21 mouse cellular contexts compared by ENCODE assay signal in the genomic region with DNA sequence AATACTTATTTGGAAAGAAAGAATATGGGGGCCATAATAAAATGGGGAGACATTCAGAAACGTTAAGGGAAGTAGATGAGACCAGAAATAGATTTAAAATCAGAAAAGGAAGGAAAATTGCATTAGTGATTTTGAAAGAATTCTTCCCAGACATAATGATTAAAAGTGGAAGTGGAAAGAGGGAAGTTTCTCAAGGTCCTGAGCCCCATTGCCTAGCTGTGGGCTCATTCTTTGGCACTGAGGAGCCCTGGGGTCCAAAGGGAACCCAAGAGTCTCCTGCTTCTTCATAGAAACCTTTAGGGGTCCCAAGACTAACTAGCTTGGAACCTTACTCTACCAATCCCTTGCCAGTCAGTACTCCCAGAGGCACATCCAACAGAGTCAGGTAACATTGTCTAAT. TPM values are rescaled to one million over a fixed set of nuclear protein-coding genes. Genes with fewer than 3 reads are reported as not detected.
A peak's percentile ranks its signal among the peaks of the same experiment; 100 is the strongest.
DNase-seq lines count a peak whose midpoint lies in the region; ATAC-seq and TF ChIP-seq lines count a peak whose summit lies in the region.
"Had no signal": no experiment of that assay in that cellular context is flagged by ENCODE, and none has a peak within 500 bp of the region (broad histone marks: within the 10 kb centered on the region; RNA-seq: fewer than 3 reads in every experiment).

No protein-coding gene starts in this region.

- 29% methylated on average over 1 of the region's 1 CpGs for WGBS in liver, adult 2 months
- 30% methylated on average over 1 of the region's 1 CpGs for WGBS in liver, embryonic 11.5 days

- DNase-seq in liver, adult 2 months (ENCODE audit: extremely low read depth, low read depth, low spot score), result no peak
- DNase-seq in liver, embryonic 11.5 days (ENCODE audit: low spot score), result no peak
- no peak for DNase-seq in gastrocnemius, adult 2 months
- DNase-seq in urinary bladder, postnatal 25 days (ENCODE audit: low spot score), result no peak
- DNase-seq in gastrocnemius, postnatal 36 days, result no peak
- DNase-seq: adrenal gland, postnatal 10 days; cerebellum, adult 11 months; cerebellum, adult 8-10 months; cerebellum, postnatal 14 days; gastrocnemius, postnatal 14 days; heart, adult 11 months; heart, postnatal 4 days had no signal

- no peak for TF ChIP-seq CTCF in liver, adult 2 months (IDR thresholded peaks at IDR 0.05; ENCODE audit: low read depth, low read length)
- TF ChIP-seq CTCF in bone marrow macrophage, adult 2 months (IDR thresholded peaks at IDR 0.05; ENCODE audit: low read depth, low read length), result no peak
- TF ChIP-seq CTCF in cortical plate, adult 2 months (IDR thresholded peaks at IDR 0.05; ENCODE audit: extremely low read depth, insufficient read depth, low read length), result no peak
- no peak for TF ChIP-seq CTCF in gastrocnemius, adult 2 months (IDR thresholded peaks at IDR 0.05)

- no peaks in the 10 kb centered on the region for H3K79me2 ChIP-seq in liver, adult 2 months (ENCODE audit: control insufficient read depth, insufficient read depth, low read length)

- intact Hi-C loops in gastrocnemius, adult 2 months (cut with DNase I), result no loop called here
- intact Hi-C loops in gastrocnemius, postnatal 36 days (cut with DNase I), result no loop called here

- no peak for ATAC-seq in liver, embryonic 11.5 days (replicated peaks; ENCODE audit: low FRiP score)
- ATAC-seq in megakaryocyte progenitor cell, adult 5-6 weeks (replicated peaks; ENCODE audit: poor library complexity), result peak; percentile 85
- ATAC-seq: forebrain, embryonic 16.5 days; hindbrain, embryonic 16.5 days had no signal

- no peaks in the 10 kb centered on the region for H3K36me3 ChIP-seq in liver, adult 2 months (ENCODE audit: control insufficient read depth, insufficient read depth, low read length)
- no peaks in the 10 kb centered on the region for H3K36me3 ChIP-seq in liver, embryonic 11.5 days (ENCODE audit: control insufficient read depth, insufficient read depth, low read length)
- H3K36me3 ChIP-seq: embryonic facial prominence, embryonic 13.5 days; forebrain, embryonic 12.5 days; heart, embryonic 13.5 days; hindbrain, embryonic 12.5 days had no signal

- no peak overlapping the region for H3K4me3 ChIP-seq in liver, adult 2 months (ENCODE audit: insufficient read depth, low read depth, low read length)
- H3K4me3 ChIP-seq in liver, embryonic 11.5 days (ENCODE audit: low read depth, low read length), result no peak overlapping the region
- no peak overlapping the region for H3K4me3 ChIP-seq in bone marrow macrophage, adult 2 months (ENCODE audit: insufficient read depth, low read length)
- no peak overlapping the region for H3K4me3 ChIP-seq in cortical plate, adult 2 months (ENCODE audit: insufficient read depth, low read length)
- H3K4me3 ChIP-seq in gastrocnemius, adult 2 months, result no peak overlapping the region
- H3K4me3 ChIP-seq: embryonic facial prominence, embryonic 13.5 days; forebrain, embryonic 12.5 days; heart, embryonic 13.5 days; hindbrain, embryonic 12.5 days had no signal

- no peak overlapping the region for H3K4me2 ChIP-seq in liver, embryonic 11.5 days
- H3K4me2 ChIP-seq: embryonic facial prominence, embryonic 13.5 days; forebrain, embryonic 12.5 days; heart, embryonic 13.5 days; hindbrain, embryonic 12.5 days had no signal

- H3K9ac ChIP-seq in liver, adult 2 months (ENCODE audit: low read depth, low read length), result no peak overlapping the region
- H3K9ac ChIP-seq in liver, embryonic 11.5 days (ENCODE audit: low read depth, low read length), result no peak overlapping the region
- H3K9ac ChIP-seq: embryonic facial prominence, embryonic 13.5 days; forebrain, embryonic 12.5 days; heart, embryonic 13.5 days; hindbrain, embryonic 12.5 days had no signal

- H3K27me3 ChIP-seq in liver, adult 2 months (ENCODE audit: control insufficient read depth, insufficient read depth, low read length), result no peaks in the 10 kb centered on the region
- H3K27me3 ChIP-seq in liver, embryonic 11.5 days (replicated peaks; ENCODE audit: control insufficient read depth, insufficient read depth, low read length), result no peaks in the 10 kb centered on the region
- H3K27me3 ChIP-seq: embryonic facial prominence, embryonic 13.5 days; forebrain, embryonic 12.5 days; heart, embryonic 13.5 days; hindbrain, embryonic 12.5 days had no signal

- H3K27ac ChIP-seq in liver, adult 2 months (replicated peaks; ENCODE audit: insufficient read depth, low read depth, low read length), result peak overlapping the region; percentile 57
- no peak overlapping the region for H3K27ac ChIP-seq in liver, embryonic 11.5 days (ENCODE audit: low read depth, low read length)
- H3K27ac ChIP-seq in bone marrow macrophage, adult 2 months (ENCODE audit: insufficient read depth, low read depth, low read length), result peak overlapping the region; percentile 96
- H3K27ac ChIP-seq in cortical plate, adult 2 months (ENCODE audit: insufficient read depth, low read length), result peak overlapping the region; percentile 46; the same call in 1 of the 2 replicates
- no peak overlapping the region for H3K27ac ChIP-seq in gastrocnemius, adult 2 months
- H3K27ac ChIP-seq: embryonic facial prominence, embryonic 13.5 days; forebrain, embryonic 12.5 days; heart, embryonic 13.5 days; hindbrain, embryonic 12.5 days had no signal

- H3K9me3 ChIP-seq in liver, embryonic 11.5 days (ENCODE audit: control insufficient read depth, low read length), result no peaks in the 10 kb centered on the region
- H3K9me3 ChIP-seq: embryonic facial prominence, embryonic 13.5 days; forebrain, embryonic 12.5 days; heart, embryonic 13.5 days had no signal

- no peak for TF ChIP-seq POLR2A in liver, adult 2 months (IDR thresholded peaks at IDR 0.05; ENCODE audit: extremely low read depth, insufficient read depth, low read length)
- TF ChIP-seq POLR2A in bone marrow macrophage, adult 2 months (IDR thresholded peaks at IDR 0.05; ENCODE audit: borderline replicate concordance, low read depth, low read length), result no peak
- TF ChIP-seq POLR2A in cortical plate, adult 2 months (IDR thresholded peaks at IDR 0.05; ENCODE audit: extremely low read depth, insufficient read depth, low read length), result no peak

- H3K4me1 ChIP-seq in liver, adult 2 months (ENCODE audit: control insufficient read depth, insufficient read depth, low read length), result no peaks in the 10 kb centered on the region
- no peaks in the 10 kb centered on the region for H3K4me1 ChIP-seq in liver, embryonic 11.5 days (replicated peaks; ENCODE audit: control insufficient read depth, insufficient read depth, low read length)
- H3K4me1 ChIP-seq in bone marrow macrophage, adult 2 months (ENCODE audit: control insufficient read depth, insufficient read depth, low read length), result peaks cover 28% of the 10 kb centered on the region
- no peaks in the 10 kb centered on the region for H3K4me1 ChIP-seq in cortical plate, adult 2 months (ENCODE audit: control insufficient read depth, insufficient read depth, low read length)
- H3K4me1 ChIP-seq: embryonic facial prominence, embryonic 13.5 days; forebrain, embryonic 12.5 days; heart, embryonic 13.5 days; hindbrain, embryonic 12.5 days had no signal

RNA-seq across cellular contexts. Expression of a gene that starts 26.4 kb away (rescaled TPM):
- total RNA-seq in liver, adult 2 months (2014; rRNA removed), result 124 and 131 TPM in 2 replicates
- polyA plus RNA-seq in liver, adult 2 months (2012; rRNA removed), result 83.6 and 93.6 TPM in 2 replicates
- 63.9 and 67.3 TPM in 2 replicates for polyA plus RNA-seq in liver, embryonic 11.5 days (2014; fragmentation: Nextera tagmentation; extraction: Ambion mirVana)
- polyA plus RNA-seq in bone marrow macrophage, adult 2 months (2012; ENCODE audit: insufficient read depth, insufficient read length, missing spikeins), result 423 and 505 TPM in 2 replicates
- 5.3 and 5.7 TPM in 2 replicates for polyA plus RNA-seq in cortical plate, adult 2 months (2012; rRNA removed)
- 100 and 107 TPM in 2 replicates for total RNA-seq in megakaryocyte progenitor cell, adult 5-6 weeks (2015)
- 81.5 and 87.4 TPM in 2 replicates for total RNA-seq in megakaryocyte progenitor cell, adult 5-6 weeks (2017)
- 10 to 100 TPM; 41.6 to 50.7 TPM for total RNA-seq in gastrocnemius, adult 2 months (2021)
- 10 to 100 TPM; 36.1 to 37.9 TPM for total RNA-seq in gastrocnemius, postnatal 36 days (2021)

Comparison
In these comparisons a context has a peak if more than half of its experiments do, and no peak if none do; other contexts are left out.
1. H3K27ac ChIP-seq: peak in liver, adult 2 months (single experiment), bone marrow macrophage, adult 2 months (single experiment) and cortical plate, adult 2 months (single experiment); none in liver, embryonic 11.5 days (single experiment) and gastrocnemius, adult 2 months (single experiment).